Mouse (Mus musculus) B cell, adult 67 days (primary cell): Measurements from ENCODE around the gene Mixl1. TPM values are rescaled to one million over a fixed set of nuclear protein-coding genes. Genes with fewer than 3 reads are reported as not detected.

Source experiments
- total RNA-seq, 2 experiments: library from RNA; stranded (reverse); gene quantifications; 4 replicates each; pipeline ENCODE4 v1.2.4; 2023

Mixl1 gene
- not detected for total RNA-seq

DNA sequence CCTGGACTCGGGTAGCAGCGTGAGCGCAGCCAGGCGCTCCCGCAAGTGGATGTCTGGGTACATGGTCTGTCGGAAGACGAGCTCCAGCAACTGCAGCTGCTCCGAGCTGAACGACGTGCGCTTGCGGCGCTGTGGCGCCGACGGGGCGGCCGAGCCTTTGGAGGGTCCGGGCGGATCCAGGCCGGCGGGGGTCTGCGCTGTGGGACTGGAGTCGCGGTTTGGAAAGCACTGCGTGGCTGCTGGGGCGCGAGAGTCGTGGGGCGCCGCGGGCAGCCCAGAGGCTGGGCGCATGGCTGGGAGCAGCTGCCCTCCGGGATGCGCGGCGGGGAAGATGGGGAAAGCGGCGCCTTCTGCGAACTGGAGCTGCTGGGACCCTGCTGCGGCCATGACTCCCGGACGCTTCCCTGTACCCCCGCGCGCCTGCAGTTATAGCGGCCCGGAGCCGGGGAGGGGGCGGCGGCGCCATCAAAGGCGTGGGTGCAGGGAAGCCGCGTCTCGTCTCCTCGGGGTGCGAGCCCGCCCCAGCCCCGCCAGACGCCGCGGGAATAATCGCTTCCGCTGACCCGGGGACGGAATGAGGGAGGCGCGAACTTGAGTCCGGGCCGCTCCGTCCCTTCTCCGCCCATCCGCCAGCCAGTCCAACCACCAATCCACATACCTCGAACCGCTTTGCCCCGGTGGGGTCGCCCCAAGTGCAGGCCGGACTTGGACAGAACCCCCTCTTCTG lies at the start of gene Mixl1:
TSS of gene Mixl1 (minus strand) at position 409 of the 727 bp plus-strand sequence.

DNA sequence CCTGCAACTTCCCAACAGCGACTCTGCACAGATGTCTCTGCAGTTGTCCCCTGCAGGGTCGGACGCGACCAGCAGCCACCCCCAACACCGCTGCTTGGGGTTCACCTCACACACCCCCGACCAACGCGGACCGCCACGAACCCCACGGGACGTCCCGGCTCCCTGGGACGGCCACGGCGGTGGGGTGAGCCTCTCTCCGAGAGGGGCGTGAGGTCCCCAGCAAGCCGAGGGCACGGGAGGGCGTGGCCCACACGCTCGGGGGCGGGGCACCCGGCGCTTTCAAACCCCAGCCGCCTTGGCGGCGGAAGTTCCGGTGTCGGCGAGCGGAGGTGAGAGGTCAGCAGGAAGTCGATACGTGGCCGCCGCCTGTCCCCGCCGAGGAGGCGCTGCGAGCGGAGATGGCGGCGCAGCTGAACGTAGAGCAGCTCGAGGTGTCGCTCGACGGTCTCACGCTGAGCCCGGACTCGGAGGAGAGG lies 28.9 kb upstream of the Mixl1 start, which contains the start of gene Acbd3:
TSS of gene Acbd3 (plus strand) at position 340 of the 476 bp plus-strand sequence.

Other genes starting within 250 kb of the Mixl1 start
- gene Stum, start 213.5 kb downstream of the Mixl1 start, total RNA-seq, result 1 to 10 TPM; 2.2 to 5.0 TPM
- 100 to 1,000 TPM; 284 to 292 TPM for gene Parp1, start 128.1 kb downstream of the Mixl1 start, total RNA-seq
- 10 to 100 TPM; 11.4 to 16.6 TPM for gene Lin9, start 55.9 kb downstream of the Mixl1 start, total RNA-seq
- 10 to 100 TPM; 56.1 to 62.2 TPM for gene Acbd3, start 29.0 kb upstream of the Mixl1 start, total RNA-seq
- gene H3f3a, start 116.9 kb upstream of the Mixl1 start, total RNA-seq, result 1,000 to 10,000 TPM; 1,921 to 2,078 TPM
- gene Sde2, start 154.1 kb upstream of the Mixl1 start, total RNA-seq, result 10 to 100 TPM; 60.2 to 63.7 TPM
- gene Lefty2, start 196.1 kb upstream of the Mixl1 start, total RNA-seq, result not detected
- gene Pycr2, start 207.3 kb upstream of the Mixl1 start, total RNA-seq, result 10 to 100 TPM; 19.4 to 20.7 TPM
- not detected for gene Lefty1, start 238.0 kb upstream of the Mixl1 start, total RNA-seq
- 10 to 100 TPM; 25.7 to 30.6 TPM for gene Tmem63a, start 245.3 kb upstream of the Mixl1 start, total RNA-seq